Mouse (Mus musculus): ENCODE measurements at regions not wholly inside any gene's neighbourhood (a gene's known extent, or its start where the extent isn't known, plus 50 kb on each side); places are given as distances from the start of the nearest gene placed in this dataset.
"Not testable (repeated sequence)": the region's sequence is repeated elsewhere in the genome, so short reads cannot be mapped to it uniquely, and the experiment has no call there.

DNA sequence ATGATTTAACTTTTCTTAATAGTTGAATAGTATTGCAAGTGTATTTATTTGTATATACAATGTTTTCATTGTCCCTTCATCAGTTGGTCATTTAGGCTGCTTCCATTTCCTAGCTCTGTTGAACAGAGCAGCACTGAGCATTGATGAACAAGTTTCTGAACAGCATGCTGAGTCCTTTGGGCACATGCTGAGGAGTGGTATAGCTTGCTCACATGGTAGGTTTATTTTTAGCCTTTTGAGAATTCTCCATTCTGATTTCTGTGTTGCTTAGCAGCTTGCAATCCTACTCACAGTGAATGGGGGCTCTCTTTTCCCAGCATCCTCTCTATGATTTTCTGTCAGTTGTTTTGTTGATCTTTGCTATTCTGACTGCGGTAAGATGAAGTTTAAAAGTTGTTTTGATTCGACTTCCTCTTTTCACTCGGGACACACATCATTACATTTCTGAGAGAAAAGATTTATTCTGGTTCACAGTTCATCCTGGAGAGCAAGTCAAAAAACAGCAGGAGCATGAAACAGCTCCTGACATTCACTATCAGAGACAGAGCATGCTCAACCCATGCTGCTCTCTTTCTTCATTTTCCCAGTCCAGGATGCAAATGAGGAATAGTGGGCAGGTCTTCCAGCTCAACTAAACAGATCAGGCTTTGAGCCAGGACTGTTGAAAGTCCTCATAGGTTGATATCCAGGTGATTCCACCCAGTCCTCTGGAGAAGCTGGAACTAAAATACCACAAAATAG, 413.1 kb downstream of the Gm37988 start:
- H3K27me3 ChIP-seq: no peaks in the 10 kb centered on the region; the same call in 1 of the 2 replicates
- 69% methylated on average over 3 of the region's 3 CpGs for WGBS
- no peak for ATAC-seq (ENCODE audit: low FRiP score)
- H3K4me3 ChIP-seq: no peak overlapping the region
- H3K9me3 ChIP-seq (replicated peaks): no peaks in the 10 kb centered on the region
- no peaks in the 10 kb centered on the region for H3K36me3 ChIP-seq
- H3K4me1 ChIP-seq: no peaks in the 10 kb centered on the region
- H3K27ac ChIP-seq: no peak overlapping the region
- no peak overlapping the region for H3K9ac ChIP-seq
- H3K4me2 ChIP-seq (replicated peaks): no peak overlapping the region

DNA sequence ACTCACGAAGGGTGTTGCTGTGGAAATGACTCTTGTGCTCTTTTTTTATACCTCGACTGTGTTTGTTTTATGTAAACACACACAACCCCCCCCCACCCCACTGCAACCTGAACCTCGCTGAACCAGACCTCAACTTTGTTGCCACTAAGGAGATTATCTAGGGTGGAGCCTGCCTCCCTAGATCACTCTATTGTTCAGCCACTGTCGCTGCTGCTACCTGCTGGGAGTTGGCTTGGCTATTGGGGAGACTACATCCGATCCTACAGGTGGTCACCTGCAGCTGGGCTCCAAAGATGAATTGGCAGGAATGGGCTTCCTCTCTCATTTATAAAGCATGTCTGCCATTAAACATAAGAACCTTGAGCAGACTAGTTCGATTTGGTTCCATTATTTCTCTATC, 420.2 kb downstream of the Gm37988 start:
- H3K27me3 ChIP-seq: peaks cover 19% of the 10 kb centered on the region
- H3K9me3 ChIP-seq (replicated peaks): no peaks in the 10 kb centered on the region
- no peak overlapping the region for H3K4me2 ChIP-seq (replicated peaks)
- no peak overlapping the region for H3K27ac ChIP-seq
- no peak for ATAC-seq (ENCODE audit: low FRiP score)
- no peak overlapping the region for H3K4me3 ChIP-seq
- H3K36me3 ChIP-seq: no peaks in the 10 kb centered on the region
- no peak overlapping the region for H3K9ac ChIP-seq
- 31% methylated on average over 6 of the region's 6 CpGs for WGBS
- H3K4me1 ChIP-seq: 0 out of 2 replicates have a peak, but pooled peaks cover 1% of the 10 kb centered on the region

DNA sequence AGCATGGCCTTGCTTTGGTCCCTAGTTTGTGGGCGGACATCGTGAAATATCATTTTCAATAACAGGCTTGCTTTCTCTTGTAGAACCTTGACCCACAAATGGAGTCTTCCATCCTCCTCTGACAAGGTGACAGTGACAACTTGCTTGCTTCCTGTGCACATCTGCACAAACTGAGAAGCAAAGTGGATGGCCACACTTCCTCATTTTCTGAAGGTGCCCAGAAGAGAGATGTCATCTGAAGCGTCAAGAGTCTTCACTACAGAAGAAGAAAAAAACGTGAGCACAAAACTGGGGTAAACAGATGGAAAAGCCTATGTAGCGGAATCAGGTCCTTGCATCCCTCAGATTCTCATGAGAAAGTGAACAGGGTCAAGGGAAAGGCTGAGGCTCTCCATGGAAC, 423.5 kb downstream of the Gm37988 start:
- no peak for ATAC-seq (ENCODE audit: low FRiP score)
- Histone ChIP-seq H3K9me3 (replicated peaks) (no peaks in the 10 kb centered on the region), H3K36me3 (no peaks in the 10 kb centered on the region), H3K4me1 (peaks cover 4% of the 10 kb centered on the region; the same call in 1 of the 2 replicates), H3K9ac (no peak overlapping the region), H3K4me2 (replicated peaks) (no peak overlapping the region), H3K27me3 (peaks cover 19% of the 10 kb centered on the region), H3K27ac (no peak overlapping the region), H3K4me3 (no peak overlapping the region)
- WGBS: 89% methylated on average over 5 of the region's 5 CpGs

DNA sequence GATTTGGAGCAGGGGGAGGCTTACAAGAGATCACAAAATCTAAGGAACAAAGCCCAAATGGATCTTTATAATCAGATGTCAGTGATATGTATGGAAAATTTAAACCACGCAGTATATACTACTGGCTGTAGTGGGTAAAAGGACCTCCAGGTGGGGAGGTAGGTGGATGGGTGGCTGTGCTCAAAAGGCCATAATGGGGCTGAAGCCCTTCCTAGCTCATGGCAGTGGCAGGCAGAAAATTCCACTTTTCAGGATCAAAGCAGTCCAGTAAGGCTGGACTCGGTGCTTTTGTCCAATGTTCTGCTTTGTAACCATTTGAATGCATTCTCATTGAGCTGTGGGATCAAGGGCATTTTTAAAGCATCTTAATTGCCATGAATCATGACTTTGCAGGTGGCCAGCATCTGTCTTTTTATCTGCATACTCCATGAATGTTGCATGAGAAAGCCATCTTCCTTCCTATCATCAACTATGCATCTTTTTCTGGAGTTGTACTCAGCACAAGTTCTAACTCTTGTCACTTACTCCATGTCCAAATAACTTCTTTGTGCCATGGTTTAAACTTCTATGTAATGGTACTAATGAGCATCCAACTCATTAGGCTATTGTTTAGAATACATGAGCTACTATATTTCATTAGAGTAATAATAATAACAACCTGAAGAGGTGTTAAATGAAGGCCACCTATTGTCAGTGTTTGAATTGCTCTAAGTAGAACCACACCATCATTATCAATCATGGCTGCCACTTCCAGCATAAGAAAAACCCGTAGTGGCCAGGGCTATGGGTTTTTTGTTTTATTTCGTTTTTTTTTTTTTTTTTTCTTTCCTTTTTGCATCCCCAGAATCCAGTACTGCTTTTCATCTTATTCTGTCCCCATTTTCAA, 424.5 kb downstream of the Gm37988 start:
- Histone ChIP-seq H3K4me1 (peaks cover 4% of the 10 kb centered on the region; the same call in 1 of the 2 replicates), H3K9me3 (replicated peaks) (no peaks in the 10 kb centered on the region), H3K36me3 (no peaks in the 10 kb centered on the region), H3K9ac (no peak overlapping the region), H3K4me2 (replicated peaks) (no peak overlapping the region), H3K27ac (peak overlapping the region; percentile 44; the same call in 1 of the 2 replicates), H3K4me3 (no peak overlapping the region), H3K27me3 (peaks cover 18% of the 10 kb centered on the region)
- WGBS: 16% methylated on average over 4 of the region's 4 CpGs
- ATAC-seq (ENCODE audit: low FRiP score): peak; percentile 36

DNA sequence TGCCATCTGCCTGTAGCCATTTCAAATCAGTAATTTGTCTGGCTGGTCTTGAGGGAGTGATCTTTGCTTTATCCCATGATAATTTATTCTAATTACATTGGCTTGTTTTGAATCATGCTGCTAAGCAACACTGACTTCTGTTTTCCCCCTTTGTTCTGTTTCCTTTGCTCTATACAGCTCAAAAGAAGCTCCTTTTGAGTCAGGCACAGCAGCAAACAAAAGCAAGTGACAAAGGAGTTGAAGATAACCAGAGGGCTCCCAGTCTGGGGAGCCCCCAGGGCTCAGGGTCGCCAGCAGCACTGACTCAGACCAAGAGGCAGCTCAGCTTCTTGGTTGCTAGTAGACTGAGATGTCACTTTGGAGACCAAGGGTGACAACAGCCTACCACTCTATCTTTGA, 425.2 kb downstream of the Gm37988 start:
- no peaks in the 10 kb centered on the region for H3K9me3 ChIP-seq (replicated peaks)
- H3K27me3 ChIP-seq: peaks cover 13% of the 10 kb centered on the region
- 4% methylated on average over 1 of the region's 1 CpGs for WGBS

DNA sequence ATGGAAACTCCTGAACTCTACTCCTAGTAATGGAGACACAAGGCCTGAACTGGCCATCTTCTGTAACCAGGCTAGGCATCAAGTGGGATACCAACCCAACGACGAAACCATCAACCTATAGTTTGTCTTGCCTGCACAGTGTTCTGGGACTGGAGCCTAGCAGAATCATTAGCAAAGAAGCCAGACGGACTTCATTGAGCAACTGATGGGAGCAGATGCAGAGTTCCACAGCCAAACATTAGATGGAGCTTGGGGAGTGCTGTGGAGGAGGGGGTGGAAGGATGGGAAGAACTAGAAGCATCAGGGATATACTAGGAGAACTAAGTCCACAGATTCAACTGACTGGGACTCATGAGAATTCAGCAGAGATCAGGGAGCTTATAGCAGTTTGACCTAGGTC, 435.5 kb downstream of the Gm37988 start:
- no peaks in the 10 kb centered on the region for H3K9me3 ChIP-seq (replicated peaks)
- H3K27ac ChIP-seq: no peak overlapping the region
- H3K4me1 ChIP-seq: no peaks in the 10 kb centered on the region
- H3K36me3 ChIP-seq: no peaks in the 10 kb centered on the region
- 90% methylated on average over 3 of the region's 3 CpGs for whole genome bisulfite sequencing
- H3K27me3 ChIP-seq: no peaks in the 10 kb centered on the region
- no peak for ATAC-seq (ENCODE audit: low FRiP score)
- no peak overlapping the region for H3K4me2 ChIP-seq (replicated peaks)
- H3K4me3 ChIP-seq: no peak overlapping the region
- no peak overlapping the region for H3K9ac ChIP-seq

More for the DNA sequence above, 425.2 kb downstream of the Gm37988 start:
- no peak overlapping the region for H3K4me3 ChIP-seq
- H3K27ac ChIP-seq: peak overlapping the region; percentile 31; the same call in 1 of the 2 replicates
- H3K36me3 ChIP-seq: no peaks in the 10 kb centered on the region
- peak; percentile 95 for ATAC-seq (ENCODE audit: low FRiP score)
- peaks cover 4% of the 10 kb centered on the region; the same call in 1 of the 2 replicates for H3K4me1 ChIP-seq
- H3K4me2 ChIP-seq (replicated peaks): no peak overlapping the region
- no peak overlapping the region for H3K9ac ChIP-seq

DNA sequence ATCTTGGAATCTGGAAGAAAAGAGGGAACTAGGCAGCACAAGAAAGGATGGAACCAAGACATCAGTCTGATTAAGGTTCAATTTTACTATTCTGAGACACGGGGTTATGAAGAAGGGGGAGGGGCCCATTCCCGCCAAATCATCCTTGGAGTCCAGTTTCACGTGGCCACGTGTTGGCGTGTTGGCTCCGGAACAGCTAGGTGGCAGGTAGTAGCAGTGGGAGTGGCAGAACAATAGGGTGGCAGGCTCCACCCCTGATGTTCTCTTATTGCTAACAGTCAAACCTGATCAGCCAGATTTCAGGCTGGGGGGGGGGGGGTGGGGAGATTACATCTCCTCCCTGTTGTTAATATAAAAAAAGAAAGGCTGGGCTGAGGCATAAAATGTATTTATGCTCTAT, 453.2 kb downstream of the Gm37988 start:
- WGBS: 66% methylated on average over 6 of the region's 6 CpGs
- not testable (repeated sequence) for H3K4me2 ChIP-seq (replicated peaks)

DNA sequence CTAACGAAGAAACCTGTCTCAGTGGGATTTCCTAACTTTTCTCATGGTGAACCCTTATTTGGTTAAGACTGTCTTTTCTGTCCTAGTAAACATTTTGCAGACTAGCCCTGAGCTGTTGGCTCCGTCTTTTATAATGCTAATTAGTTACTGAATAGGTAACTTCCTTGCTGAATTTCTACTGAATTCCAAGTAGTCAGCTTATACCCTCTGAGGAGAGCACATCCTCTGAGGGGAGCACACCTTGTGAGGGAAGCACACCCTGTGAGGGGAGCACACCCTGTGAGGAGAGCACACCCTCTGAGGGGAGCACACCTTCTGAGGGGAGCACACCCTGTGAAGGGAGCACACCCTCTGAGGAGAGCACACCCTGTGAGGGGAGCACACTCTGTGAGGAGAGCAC, 453.6 kb downstream of the Gm37988 start:
- H3K4me3 ChIP-seq; H3K27me3 ChIP-seq; H3K4me1 ChIP-seq; H3K27ac ChIP-seq; H3K4me2 ChIP-seq (replicated peaks); H3K9me3 ChIP-seq (replicated peaks); H3K9ac ChIP-seq; H3K36me3 ChIP-seq; ATAC-seq (ENCODE audit: low FRiP score): not testable (repeated sequence)
- WGBS: 49% methylated on average over 2 of the region's 2 CpGs

More for the DNA sequence above, 453.2 kb downstream of the Gm37988 start:
- H3K9ac ChIP-seq; H3K36me3 ChIP-seq; H3K9me3 ChIP-seq (replicated peaks); H3K27me3 ChIP-seq; H3K27ac ChIP-seq; ATAC-seq (ENCODE audit: low FRiP score); H3K4me1 ChIP-seq; H3K4me3 ChIP-seq: not testable (repeated sequence)

DNA sequence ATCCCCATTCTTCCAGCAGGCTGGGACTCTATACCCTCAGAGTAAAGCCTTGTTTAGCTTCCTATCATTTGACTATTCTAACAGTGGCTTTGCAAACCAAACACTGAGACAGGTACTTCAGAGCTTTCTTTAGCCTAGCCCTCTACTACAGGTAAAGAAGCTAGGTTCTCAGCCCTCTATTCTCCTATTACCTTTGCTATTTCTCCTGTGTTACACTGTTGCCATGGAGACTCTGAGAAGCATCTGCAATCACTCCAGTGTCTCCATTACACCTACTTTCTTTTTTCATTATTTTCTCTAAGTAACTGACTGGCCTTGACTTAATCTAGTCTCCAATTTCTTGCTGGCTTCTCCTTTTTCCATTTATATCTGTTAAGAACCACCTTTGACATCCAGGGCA, 466.2 kb downstream of the Gm37988 start:
- Histone ChIP-seq H3K27ac (no peak overlapping the region), H3K27me3 (no peaks in the 10 kb centered on the region), H3K4me1 (no peaks in the 10 kb centered on the region), H3K4me2 (replicated peaks) (no peak overlapping the region), H3K9me3 (replicated peaks) (no peaks in the 10 kb centered on the region), H3K4me3 (no peak overlapping the region), H3K36me3 (no peaks in the 10 kb centered on the region), H3K9ac (no peak overlapping the region)
- ATAC-seq (ENCODE audit: low FRiP score): no peak

DNA sequence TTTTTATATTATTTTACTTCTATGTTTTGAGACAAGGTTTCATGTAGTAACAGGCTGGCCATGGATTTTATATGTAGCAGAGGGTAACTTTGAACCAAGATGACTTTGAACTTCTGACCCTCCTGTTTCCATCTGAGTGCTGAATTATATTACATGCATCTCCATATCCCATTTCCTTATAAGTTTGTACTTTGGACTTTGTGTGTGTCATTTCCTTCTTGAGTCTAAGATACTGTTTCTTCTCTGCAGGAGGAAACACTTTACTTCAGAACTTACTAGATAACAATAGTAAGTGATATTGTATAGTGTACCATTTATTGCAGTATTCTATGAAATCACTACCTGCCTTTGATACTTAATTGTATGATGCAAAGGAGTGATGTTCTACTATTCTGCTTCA, 486.9 kb downstream of the Gm37988 start:
- Histone ChIP-seq H3K4me2 (replicated peaks) (no peak overlapping the region), H3K9ac (no peak overlapping the region), H3K27me3 (no peaks in the 10 kb centered on the region), H3K9me3 (replicated peaks) (no peaks in the 10 kb centered on the region), H3K4me1 (no peaks in the 10 kb centered on the region), H3K27ac (no peak overlapping the region), H3K36me3 (no peaks in the 10 kb centered on the region), H3K4me3 (no peak overlapping the region)
- ATAC-seq (ENCODE audit: low FRiP score): no peak

DNA sequence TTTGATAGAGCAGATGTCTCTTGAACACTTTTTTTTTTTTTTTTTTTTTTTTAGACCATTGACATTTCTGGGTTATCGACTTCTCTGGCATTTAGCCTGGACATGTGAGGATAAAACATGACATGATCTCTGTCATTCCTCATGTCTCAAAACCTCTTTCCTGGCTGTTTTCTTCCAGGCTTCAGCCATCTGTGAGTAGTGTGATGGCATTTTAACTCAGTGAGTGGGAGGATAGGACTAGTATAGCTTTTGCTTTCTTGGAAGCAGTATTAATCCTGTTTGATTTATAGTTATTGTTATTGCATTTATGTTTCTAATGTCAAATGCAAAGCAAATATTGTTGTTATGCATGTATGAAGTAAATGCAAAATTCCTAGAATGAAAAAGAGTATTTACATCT, 489.9 kb downstream of the Gm37988 start:
- no peak for ATAC-seq (ENCODE audit: low FRiP score)
- H3K9me3 ChIP-seq (replicated peaks): no peaks in the 10 kb centered on the region
- no peaks in the 10 kb centered on the region for H3K4me1 ChIP-seq
- no peak overlapping the region for H3K4me3 ChIP-seq
- no peak overlapping the region for H3K27ac ChIP-seq
- no peaks in the 10 kb centered on the region for H3K27me3 ChIP-seq
- 90% methylated on average over 1 of the region's 1 CpGs for WGBS
- no peak overlapping the region for H3K9ac ChIP-seq
- no peak overlapping the region for H3K4me2 ChIP-seq (replicated peaks)
- no peaks in the 10 kb centered on the region for H3K36me3 ChIP-seq

DNA sequence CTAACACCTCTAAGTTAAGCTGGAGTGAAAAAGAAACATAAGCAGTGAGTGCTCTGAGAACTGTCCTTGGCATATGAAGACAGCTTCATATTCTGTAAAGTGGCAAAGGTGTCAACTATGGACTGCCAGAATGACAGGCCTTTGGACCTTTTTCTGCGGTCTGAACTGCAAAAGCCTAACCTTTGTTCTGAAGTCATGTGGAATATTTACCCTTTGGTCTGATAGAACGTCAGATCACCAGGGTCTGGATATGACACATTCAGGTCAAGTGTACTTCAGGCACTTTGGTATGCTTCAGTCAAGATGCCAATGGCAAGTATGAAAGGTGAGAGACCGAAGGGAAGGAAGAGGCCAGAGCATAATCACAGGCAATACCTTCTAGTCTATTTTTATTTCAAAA, 504.0 kb downstream of the Gm37988 start:
- Histone ChIP-seq H3K4me1 (no peaks in the 10 kb centered on the region), H3K4me2 (replicated peaks) (no peak overlapping the region), H3K9me3 (replicated peaks) (no peaks in the 10 kb centered on the region), H3K27ac (no peak overlapping the region), H3K27me3 (no peaks in the 10 kb centered on the region), H3K4me3 (no peak overlapping the region), H3K36me3 (no peaks in the 10 kb centered on the region), H3K9ac (no peak overlapping the region)
- WGBS: 87% methylated on average over 3 of the region's 3 CpGs
- no peak for ATAC-seq (ENCODE audit: low FRiP score)
